12 mouse cellular contexts compared by ENCODE assay signal in genomic region chr1:42230469-42231040, GRCm38 (mm10).
DNase-seq lines count a peak whose midpoint lies in the region; ATAC-seq lines count a peak whose summit lies in the region.
"Had no signal": no experiment of that assay in that cellular context is flagged by ENCODE, and none has a peak within 500 bp of the region (broad histone marks: within the 10 kb centered on the region; RNA-seq: fewer than 3 reads in every experiment).

No protein-coding gene starts in this region.

- WGBS in liver, embryonic 11.5 days = 89% methylated on average over 21 of the region's 21 CpGs

- H3K27me3 ChIP-seq in liver, embryonic 11.5 days (replicated peaks; ENCODE audit: control insufficient read depth, insufficient read depth, low read length) = no peaks in the 10 kb centered on the region

- no peaks in the 10 kb centered on the region for H3K4me1 ChIP-seq in liver, embryonic 11.5 days (replicated peaks; ENCODE audit: control insufficient read depth, insufficient read depth, low read length)

- ATAC-seq in liver, embryonic 11.5 days (replicated peaks; ENCODE audit: low FRiP score) = no peak

- no peak overlapping the region for H3K4me3 ChIP-seq in liver, embryonic 11.5 days (ENCODE audit: low read depth, low read length)
- H3K4me3 ChIP-seq: erythroblast, embryonic 14.5 days had no signal

- no peak overlapping the region for H3K9ac ChIP-seq in liver, embryonic 11.5 days (ENCODE audit: low read depth, low read length)

- no peaks in the 10 kb centered on the region for H3K36me3 ChIP-seq in liver, embryonic 11.5 days (ENCODE audit: control insufficient read depth, insufficient read depth, low read length)

- H3K27ac ChIP-seq in liver, embryonic 11.5 days (ENCODE audit: low read depth, low read length) = no peak overlapping the region

- no peak overlapping the region for H3K4me2 ChIP-seq in liver, embryonic 11.5 days

- no peaks in the 10 kb centered on the region for H3K9me3 ChIP-seq in liver, embryonic 11.5 days (ENCODE audit: control insufficient read depth, low read length)

- peak; percentile 10 to 54 for DNase-seq in cerebellum, postnatal 25 days
- no peak for DNase-seq in cerebellum, adult 11-12 months
- DNase-seq in layer of hippocampus, adult 11-12 months (ENCODE audit: low spot score) = peak; percentile 24
- DNase-seq in layer of hippocampus, adult 9-11 months = no peak
- DNase-seq in ZHBTc4 (ENCODE audit: low read depth, low spot score) = peak; percentile 25
- DNase-seq in layer of hippocampus, postnatal 25 days (ENCODE audit: extremely low spot score in 1 of 2, low spot score in 1 of 2) = peak; percentile 20 to 24
- DNase-seq in liver, embryonic 11.5 days (ENCODE audit: low spot score) = no peak
- DNase-seq in gastrocnemius, postnatal 25 days = no peak
- DNase-seq: B cell, adult 2 months; kidney, adult 11 months; thymus, postnatal 14 days had no signal

Comparison
In these comparisons a context has a peak if more than half of its experiments do, and no peak if none do; other contexts are left out.
1. DNase-seq: peak in cerebellum, postnatal 25 days (2 of 2), layer of hippocampus, adult 11-12 months (single experiment), ZHBTc4 (single experiment) and layer of hippocampus, postnatal 25 days (2 of 2); none in cerebellum, adult 11-12 months (single experiment), layer of hippocampus, adult 9-11 months (single experiment), liver, embryonic 11.5 days (single experiment) and gastrocnemius, postnatal 25 days (single experiment).